Mouse (Mus musculus): Measurements from ENCODE around the gene Frrs1l. TPM values are rescaled to one million over a fixed set of nuclear protein-coding genes. Genes with fewer than 3 reads are reported as not detected.

Frrs1l gene
- polyA plus RNA-seq, 1 experiment from 2014 or later, result 0.06 TPM

DNA sequence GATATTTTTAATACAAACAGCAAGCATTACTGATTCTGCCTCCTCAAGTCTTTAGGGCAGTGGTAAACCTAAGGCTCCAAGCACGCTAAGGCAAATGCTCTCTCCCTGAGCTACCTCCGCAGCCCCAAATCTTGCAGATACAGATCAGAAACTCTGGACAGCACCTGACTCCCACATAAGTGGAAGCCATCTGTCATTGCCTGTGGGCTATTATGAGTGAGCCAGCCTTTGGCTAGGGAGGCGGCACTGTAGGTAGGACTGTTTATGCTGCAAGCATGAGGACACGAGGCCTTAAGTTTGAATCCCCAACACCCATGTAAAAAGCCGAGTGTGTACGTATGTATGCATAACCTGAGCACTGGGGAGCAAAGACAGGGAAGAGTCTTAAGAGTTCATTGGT, 26.5 kb downstream of the Frrs1l start:
- H3K4me1 ChIP-seq, result no peaks in the 10 kb centered on the region
- ATAC-seq, result no peak
- no peak overlapping the region for H3K4me2 ChIP-seq
- H3K27me3 ChIP-seq (replicated peaks), result no peaks in the 10 kb centered on the region
- H3K27ac ChIP-seq, result no peak overlapping the region
- no peaks in the 10 kb centered on the region for H3K36me3 ChIP-seq
- 79% methylated on average over 6 of the region's 6 CpGs for WGBS (ENCODE audit: insufficient replicate concordance)
- no peak overlapping the region for H3K4me3 ChIP-seq
- no peaks in the 10 kb centered on the region for H3K9me3 ChIP-seq (replicated peaks)
- no peak overlapping the region for H3K9ac ChIP-seq

DNA sequence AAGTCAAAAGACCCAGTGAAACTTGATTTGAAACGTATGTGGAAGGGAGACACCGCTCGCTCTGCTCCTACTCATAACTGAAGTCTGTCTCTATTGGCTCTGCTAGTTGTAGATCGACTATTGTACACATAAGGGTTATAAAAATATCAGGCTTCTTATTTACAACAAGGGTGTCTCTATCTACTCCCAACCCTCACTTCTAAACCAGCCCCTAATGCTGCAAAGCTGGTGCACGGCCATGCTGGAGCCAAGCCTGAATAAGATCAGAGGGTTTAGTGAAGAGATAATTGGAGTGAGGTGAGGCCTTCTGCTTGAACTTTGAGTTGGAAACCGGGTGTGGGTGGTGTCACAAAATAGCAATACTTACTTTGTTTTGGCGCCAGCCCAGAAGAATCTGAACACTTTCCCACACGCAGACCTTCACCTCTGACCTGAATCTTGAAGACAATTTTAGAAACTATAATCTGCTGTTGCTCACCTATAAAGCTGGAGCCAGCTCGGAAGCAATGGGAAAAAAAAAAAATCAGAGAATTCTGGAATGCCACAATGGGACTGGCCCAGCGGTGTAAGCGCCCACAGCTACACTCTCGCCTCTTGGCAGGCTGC, 28.8 kb downstream of the Frrs1l start:
- Histone ChIP-seq H3K27ac (no peak overlapping the region), H3K36me3 (no peaks in the 10 kb centered on the region), H3K27me3 (replicated peaks) (no peaks in the 10 kb centered on the region), H3K9ac (no peak overlapping the region), H3K4me3 (no peak overlapping the region), H3K9me3 (replicated peaks) (no peaks in the 10 kb centered on the region), H3K4me2 (no peak overlapping the region), H3K4me1 (peaks cover 6% of the 10 kb centered on the region; the same call in 1 of the 2 replicates)
- no peak for ATAC-seq
- whole genome bisulfite sequencing (ENCODE audit: insufficient replicate concordance), result 76% methylated on average over 12 of the region's 12 CpGs

DNA sequence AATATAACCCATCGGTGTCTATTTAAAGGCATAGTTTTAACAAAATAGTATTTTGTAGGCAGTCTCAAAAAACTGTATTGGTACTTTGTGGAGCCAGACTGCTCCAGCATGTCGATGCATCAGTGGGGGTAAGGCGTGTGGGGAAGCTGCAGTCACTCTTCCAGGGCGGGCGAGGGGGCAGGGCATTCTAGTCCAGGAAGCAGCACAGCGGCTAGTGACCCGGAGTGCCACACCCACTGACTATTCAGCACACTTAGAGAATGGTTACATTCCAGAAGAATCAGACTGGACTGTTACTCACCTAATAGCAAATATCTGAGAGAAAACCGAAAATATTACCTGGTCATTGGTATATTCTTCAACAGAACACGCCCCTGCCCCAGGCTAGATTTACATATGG, 32.7 kb downstream of the Frrs1l start:
- no peak for ATAC-seq
- no peak overlapping the region for H3K4me2 ChIP-seq
- peaks cover 8% of the 10 kb centered on the region; the same call in 1 of the 2 replicates for H3K4me1 ChIP-seq
- no peaks in the 10 kb centered on the region for H3K36me3 ChIP-seq
- H3K9me3 ChIP-seq (replicated peaks), result no peaks in the 10 kb centered on the region
- H3K4me3 ChIP-seq, result no peak overlapping the region
- no peak overlapping the region for H3K9ac ChIP-seq
- WGBS (ENCODE audit: insufficient replicate concordance), result 32% methylated on average over 9 of the region's 9 CpGs
- no peak overlapping the region for H3K27ac ChIP-seq
- no peaks in the 10 kb centered on the region for H3K27me3 ChIP-seq (replicated peaks)

DNA sequence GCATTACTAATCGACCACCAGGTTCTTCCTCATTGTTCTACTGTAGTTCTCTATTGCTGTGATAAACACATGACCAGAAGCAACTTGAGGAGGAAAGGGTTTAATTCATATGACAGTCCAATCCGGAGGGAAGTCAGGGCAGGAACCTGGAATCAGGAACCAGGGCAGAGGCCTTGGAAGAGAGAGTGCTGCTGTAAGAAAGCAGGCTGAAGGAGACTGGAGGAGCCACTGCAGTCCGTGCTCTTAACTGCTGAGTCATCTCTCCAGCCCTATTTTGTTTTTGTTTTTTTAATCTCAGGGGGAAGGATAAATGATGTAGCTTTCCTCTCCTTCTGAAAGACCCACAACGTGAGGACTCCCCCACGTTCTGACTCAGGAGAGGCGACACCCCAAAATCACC, 37.0 kb downstream of the Frrs1l start:
- no peak for ATAC-seq
- H3K27me3 ChIP-seq (replicated peaks), result no peaks in the 10 kb centered on the region
- H3K4me3 ChIP-seq, result no peak overlapping the region
- H3K4me1 ChIP-seq, result peaks cover 14% of the 10 kb centered on the region; the same call in 1 of the 2 replicates
- 42% methylated on average over 6 of the region's 6 CpGs for WGBS (ENCODE audit: insufficient replicate concordance)
- no peak overlapping the region for H3K4me2 ChIP-seq
- no peak overlapping the region for H3K27ac ChIP-seq
- no peaks in the 10 kb centered on the region for H3K9me3 ChIP-seq (replicated peaks)
- no peaks in the 10 kb centered on the region for H3K36me3 ChIP-seq
- H3K9ac ChIP-seq, result no peak overlapping the region

DNA sequence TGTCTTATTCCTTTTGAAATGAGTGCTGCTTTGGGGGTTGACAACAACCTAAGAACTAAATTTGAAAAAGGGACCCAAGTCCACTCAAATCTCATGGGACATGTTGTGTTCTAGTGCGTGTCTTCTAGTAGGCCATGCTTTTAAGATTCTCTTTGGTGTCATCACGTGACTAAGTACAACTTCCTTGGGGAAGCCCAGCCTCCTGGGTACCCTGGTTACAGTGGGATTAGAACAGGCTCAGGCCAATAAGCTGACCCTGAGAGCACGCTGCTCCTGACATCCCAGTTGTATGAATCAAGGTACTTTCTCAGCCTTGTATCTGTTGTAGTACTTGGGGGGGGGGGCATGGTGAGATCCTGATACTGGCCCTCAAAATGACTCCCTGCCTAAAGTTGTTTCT, 38.5 kb downstream of the Frrs1l start:
- H3K9ac ChIP-seq, result no peak overlapping the region
- H3K4me3 ChIP-seq, result no peak overlapping the region
- WGBS (ENCODE audit: insufficient replicate concordance), result 65% methylated on average over 3 of the region's 3 CpGs
- no peaks in the 10 kb centered on the region for H3K27me3 ChIP-seq (replicated peaks)
- H3K4me1 ChIP-seq, result peaks cover 16% of the 10 kb centered on the region
- H3K36me3 ChIP-seq, result no peaks in the 10 kb centered on the region
- H3K9me3 ChIP-seq (replicated peaks), result no peaks in the 10 kb centered on the region
- no peak overlapping the region for H3K27ac ChIP-seq
- no peak for ATAC-seq
- no peak overlapping the region for H3K4me2 ChIP-seq

DNA sequence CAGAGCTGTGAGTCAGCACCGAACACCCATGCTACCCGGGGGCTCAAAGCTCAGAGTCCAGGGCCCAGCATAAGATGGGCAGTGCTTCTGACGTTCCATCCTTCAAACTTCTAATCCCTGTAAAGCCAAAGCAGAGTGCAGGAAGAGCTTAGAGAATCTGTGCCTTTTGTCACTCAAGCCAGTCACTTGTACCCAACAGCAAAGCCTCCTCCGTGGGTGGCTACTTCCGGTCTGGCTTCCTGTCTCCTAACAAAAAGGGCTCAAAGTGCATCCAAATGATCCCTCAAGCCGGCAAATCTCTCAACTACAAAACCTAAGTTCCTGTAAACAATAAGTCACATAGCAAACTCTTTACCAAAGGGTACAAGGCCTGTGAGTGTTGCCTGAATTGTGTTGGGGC, 40.7 kb downstream of the Frrs1l start:
- no peak overlapping the region for H3K27ac ChIP-seq
- H3K9me3 ChIP-seq (replicated peaks), result no peaks in the 10 kb centered on the region
- no peaks in the 10 kb centered on the region for H3K27me3 ChIP-seq (replicated peaks)
- H3K4me2 ChIP-seq, result no peak overlapping the region
- no peak overlapping the region for H3K9ac ChIP-seq
- 43% methylated on average over 6 of the region's 6 CpGs for WGBS (ENCODE audit: insufficient replicate concordance)
- H3K4me3 ChIP-seq, result no peak overlapping the region
- no peak for ATAC-seq
- H3K4me1 ChIP-seq, result peaks cover 32% of the 10 kb centered on the region
- H3K36me3 ChIP-seq, result no peaks in the 10 kb centered on the region

DNA sequence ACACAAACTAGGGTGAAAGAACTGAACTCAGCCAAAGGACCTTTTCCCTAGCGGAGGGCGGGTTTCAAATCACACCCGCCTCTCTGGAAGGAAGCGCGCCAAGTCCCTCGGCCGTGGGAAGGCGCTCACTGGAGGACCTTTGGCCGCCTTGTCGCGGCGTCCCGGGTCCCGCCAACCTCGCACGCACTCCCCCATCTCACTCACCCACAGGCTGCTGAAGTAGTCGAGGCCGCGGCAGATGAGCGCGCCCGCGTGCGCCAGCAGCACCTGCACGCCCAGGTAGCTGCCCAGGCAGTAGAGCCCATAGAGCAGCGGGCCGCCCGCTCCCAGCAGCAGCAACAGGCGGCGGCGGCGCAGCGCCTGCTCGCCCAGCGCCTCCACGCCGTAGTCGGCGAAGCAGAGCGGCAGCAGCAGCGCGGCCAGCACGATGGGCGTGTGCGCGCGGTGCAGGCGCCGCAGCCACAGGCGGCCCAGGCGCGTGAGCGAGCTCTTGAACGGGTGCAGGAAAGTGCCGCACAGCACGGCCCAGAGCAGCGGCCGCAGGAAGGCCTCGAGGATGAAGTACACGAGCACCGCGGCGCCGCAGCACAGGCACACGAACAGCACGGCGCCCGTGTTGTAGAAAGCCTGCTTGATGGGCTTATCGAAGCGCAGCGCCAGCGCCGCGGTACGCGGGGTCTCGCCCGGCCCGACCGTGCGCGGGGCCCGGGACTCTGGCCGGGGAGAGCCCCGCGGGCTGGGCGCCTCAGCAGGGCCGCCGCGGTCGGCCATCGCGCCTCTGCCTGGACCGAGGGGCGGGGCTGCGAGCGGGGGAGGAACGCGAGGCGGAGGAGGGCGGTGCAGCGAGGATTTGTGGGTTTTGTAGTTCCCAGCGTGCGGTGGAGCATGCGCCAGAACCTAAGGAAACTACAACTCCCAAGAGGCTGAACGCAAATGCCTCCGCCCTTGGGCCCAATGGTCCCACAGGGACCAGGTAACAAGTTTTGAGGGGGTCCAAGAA, 43.2 kb downstream of the Frrs1l start, which contains the start of gene Tmem245:
Gene Tmem245, minus strand, starts transcription at position 797 of the 1,000 bp plus-strand sequence.
- peaks cover 48% of the 10 kb centered on the region for H3K4me1 ChIP-seq

DNA sequence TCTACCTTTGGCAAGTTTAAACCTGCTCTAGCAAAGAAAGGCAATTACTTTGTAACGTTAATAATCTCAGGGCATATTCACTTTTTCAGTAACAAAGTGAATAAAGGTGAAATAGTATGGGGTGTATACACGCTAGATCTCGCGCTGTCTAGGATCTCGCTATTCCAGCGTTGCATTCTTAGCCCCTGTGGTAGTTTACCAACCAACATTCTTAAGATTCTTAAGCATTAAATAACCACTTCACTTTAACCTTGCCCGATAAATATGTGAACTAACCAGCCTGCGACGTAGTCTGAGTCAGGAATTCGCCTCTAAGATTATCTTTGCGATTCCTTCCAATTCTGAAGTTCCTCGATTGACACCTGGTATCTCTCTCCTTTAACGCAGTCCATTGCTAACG, 44.0 kb downstream of the Frrs1l start:
- H3K4me1 ChIP-seq, result peaks cover 52% of the 10 kb centered on the region
- 1% methylated on average over 14 of the region's 14 CpGs for WGBS (ENCODE audit: insufficient replicate concordance)
- peak overlapping the region; percentile 86 for H3K9ac ChIP-seq
- H3K36me3 ChIP-seq, result no peaks in the 10 kb centered on the region; the same call in 1 of the 2 replicates
- no peak for ATAC-seq
- peak overlapping the region; percentile 76 for H3K4me3 ChIP-seq
- H3K4me2 ChIP-seq, result peak overlapping the region; percentile 93
- no peaks in the 10 kb centered on the region for H3K9me3 ChIP-seq (replicated peaks)
- H3K27ac ChIP-seq, result peak overlapping the region; percentile 77; the same call in 1 of the 2 replicates
- no peaks in the 10 kb centered on the region for H3K27me3 ChIP-seq (replicated peaks)

More for the DNA sequence above, 43.2 kb downstream of the Frrs1l start, which contains the start of gene Tmem245:
- peak within 1 kb of the TSS; percentile 86 for H3K9ac ChIP-seq
- no peaks in the 10 kb centered on the region for H3K27me3 ChIP-seq (replicated peaks)
- H3K9me3 ChIP-seq (replicated peaks), result no peaks in the 10 kb centered on the region
- H3K4me3 ChIP-seq, result peak within 1 kb of the TSS; percentile 76
- peak within 1 kb of the TSS; percentile 77 for H3K27ac ChIP-seq
- peak; percentile 96 for ATAC-seq
- WGBS (ENCODE audit: insufficient replicate concordance), result under 1% methylated on average over 107 of the region's 107 CpGs
- H3K4me2 ChIP-seq, result peak within 1 kb of the TSS; percentile 93
- H3K36me3 ChIP-seq, result no peaks in the 10 kb centered on the region; the same call in 1 of the 2 replicates

DNA sequence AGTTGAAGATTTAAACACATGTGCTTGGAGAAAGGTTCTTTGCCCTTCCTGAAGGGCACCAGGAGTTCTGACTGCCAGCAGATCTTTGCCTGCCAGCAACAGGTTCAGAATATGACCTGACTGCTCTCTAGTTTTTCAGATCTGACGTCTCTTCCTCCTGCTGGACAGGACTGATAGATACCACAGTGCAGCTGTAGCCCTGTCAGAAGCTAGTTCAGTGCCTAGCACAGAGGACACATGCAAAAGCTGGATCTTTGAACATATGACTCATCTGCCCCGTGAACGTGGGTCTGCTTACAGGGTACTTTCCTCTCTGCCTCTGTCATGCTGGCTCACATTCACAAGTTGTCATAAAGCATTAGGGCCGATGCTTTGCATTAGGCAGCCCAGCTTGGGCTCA, 45.9 kb downstream of the Frrs1l start:
- no peak for ATAC-seq
- Histone ChIP-seq H3K4me2 (no peak overlapping the region), H3K36me3 (no peaks in the 10 kb centered on the region; the same call in 1 of the 2 replicates), H3K9me3 (replicated peaks) (no peaks in the 10 kb centered on the region), H3K4me1 (peaks cover 64% of the 10 kb centered on the region), H3K27ac (no peak overlapping the region), H3K27me3 (replicated peaks) (no peaks in the 10 kb centered on the region), H3K4me3 (no peak overlapping the region), H3K9ac (no peak overlapping the region)
- 35% methylated on average over 4 of the region's 4 CpGs for WGBS (ENCODE audit: insufficient replicate concordance)

DNA sequence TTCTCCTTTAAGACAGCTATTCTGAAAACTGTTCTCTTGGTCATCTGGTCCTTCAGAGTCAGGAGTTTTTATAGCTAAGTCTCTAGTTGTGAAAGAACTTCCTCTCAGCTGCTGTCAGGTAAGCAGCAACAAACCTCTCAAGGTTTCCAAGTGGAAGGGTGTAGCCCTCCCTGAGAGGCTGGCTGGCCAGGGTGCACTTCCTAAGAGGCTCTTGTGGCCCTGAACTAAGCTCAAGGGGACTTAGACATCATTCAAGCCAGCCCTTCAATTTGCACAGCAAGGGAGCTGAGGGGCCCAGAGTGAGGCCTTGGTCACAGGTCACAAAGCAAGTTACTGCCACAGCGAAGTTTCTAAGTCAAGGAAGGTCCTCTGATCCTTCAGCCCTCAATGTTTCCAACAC, 46.9 kb downstream of the Frrs1l start:
- Histone ChIP-seq H3K4me3 (no peak overlapping the region), H3K9ac (no peak overlapping the region), H3K4me1 (peaks cover 69% of the 10 kb centered on the region), H3K27ac (no peak overlapping the region), H3K9me3 (replicated peaks) (no peaks in the 10 kb centered on the region), H3K27me3 (replicated peaks) (no peaks in the 10 kb centered on the region), H3K4me2 (no peak overlapping the region), H3K36me3 (no peaks in the 10 kb centered on the region; the same call in 1 of the 2 replicates)
- ATAC-seq, result no peak
- WGBS (ENCODE audit: insufficient replicate concordance), result 78% methylated on average over 1 of the region's 1 CpGs

DNA sequence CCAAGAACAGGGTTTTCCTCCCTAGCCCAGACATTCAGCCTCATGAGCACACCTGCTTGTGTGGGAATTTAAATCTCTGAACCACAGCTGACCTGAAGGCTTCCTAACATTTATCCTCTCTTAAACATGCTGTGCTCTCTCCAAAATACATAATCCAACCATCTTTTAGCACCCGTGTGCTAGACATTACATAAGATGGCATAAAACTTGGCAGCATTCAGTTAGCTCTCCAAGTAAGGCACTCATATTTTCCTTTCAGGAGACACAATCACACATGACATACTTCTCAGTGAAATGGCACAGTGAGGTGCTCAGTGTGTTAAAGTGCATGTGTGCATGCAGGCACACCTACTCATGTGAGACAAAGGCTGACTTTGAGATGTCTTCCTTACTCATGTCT, 47.6 kb downstream of the Frrs1l start:
- H3K27me3 ChIP-seq (replicated peaks), result no peaks in the 10 kb centered on the region
- H3K36me3 ChIP-seq, result no peaks in the 10 kb centered on the region; the same call in 1 of the 2 replicates
- no peak for ATAC-seq
- no peak overlapping the region for H3K9ac ChIP-seq
- no peak overlapping the region for H3K27ac ChIP-seq
- peaks cover 66% of the 10 kb centered on the region for H3K4me1 ChIP-seq
- WGBS (ENCODE audit: insufficient replicate concordance), result 78% methylated on average over 1 of the region's 1 CpGs
- no peaks in the 10 kb centered on the region for H3K9me3 ChIP-seq (replicated peaks)
- no peak overlapping the region for H3K4me3 ChIP-seq
- no peak overlapping the region for H3K4me2 ChIP-seq

DNA sequence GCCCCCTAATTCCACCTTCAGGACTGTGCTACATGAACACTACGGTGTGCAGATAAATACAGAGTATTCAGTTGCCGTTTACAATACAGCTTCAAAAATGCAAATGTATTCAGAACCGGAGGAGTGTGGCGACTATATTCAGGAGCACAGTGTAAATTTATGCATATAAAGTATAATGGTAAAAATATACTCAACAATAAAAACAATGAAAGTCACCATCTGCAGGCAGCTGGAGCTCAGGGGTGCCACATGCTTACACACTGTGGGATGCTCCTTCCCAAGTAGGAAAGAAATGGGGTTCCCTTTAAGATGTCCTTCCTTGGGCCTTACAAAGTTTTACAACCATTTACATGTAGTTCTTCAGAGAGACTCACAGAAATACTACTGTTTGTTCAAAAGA, 48.7 kb downstream of the Frrs1l start:
- Histone ChIP-seq H3K27ac (no peak overlapping the region), H3K36me3 (no peaks in the 10 kb centered on the region; the same call in 1 of the 2 replicates), H3K4me3 (no peak overlapping the region), H3K9me3 (replicated peaks) (no peaks in the 10 kb centered on the region), H3K27me3 (replicated peaks) (no peaks in the 10 kb centered on the region), H3K4me1 (peaks cover 70% of the 10 kb centered on the region), H3K9ac (no peak overlapping the region), H3K4me2 (no peak overlapping the region)
- no peak for ATAC-seq
- 77% methylated on average over 4 of the region's 4 CpGs for WGBS (ENCODE audit: insufficient replicate concordance)
